In the genomic region with DNA sequence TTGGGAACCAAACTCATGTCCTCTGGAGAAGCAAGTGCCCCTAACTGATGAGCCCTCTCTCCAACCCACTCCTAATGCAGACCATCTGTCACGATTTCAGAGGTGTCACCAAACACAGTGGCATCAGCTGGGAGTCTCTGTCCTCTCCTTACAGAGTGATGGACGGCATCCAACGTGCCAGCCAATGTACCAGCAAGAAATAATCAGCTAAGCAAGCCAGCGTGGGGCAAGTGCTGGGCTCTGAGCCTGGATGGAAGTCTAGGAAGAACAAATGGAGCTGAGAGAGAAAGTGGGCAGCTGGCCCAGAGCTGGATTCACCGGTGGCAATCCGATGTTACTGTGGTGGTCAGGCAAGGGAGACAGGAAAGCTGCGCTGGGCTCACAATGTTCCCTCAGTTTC, we compare ENCODE assay signal across 9 mouse cellular contexts.
DNase-seq lines count a peak whose midpoint lies in the region; ATAC-seq and TF ChIP-seq lines count a peak whose summit lies in the region.
"Had no signal": no experiment of that assay in that cellular context is flagged by ENCODE, and none has a peak within 500 bp of the region (broad histone marks: within the 10 kb centered on the region; RNA-seq: fewer than 3 reads in every experiment).

No protein-coding gene starts in this region.

- H3K4me2 ChIP-seq in heart, embryonic 11.5 days = no peak overlapping the region
- H3K4me2 ChIP-seq: embryonic facial prominence, embryonic 13.5 days had no signal

- no peaks in the 10 kb centered on the region for H3K9me3 ChIP-seq in heart, embryonic 11.5 days (replicated peaks; ENCODE audit: control insufficient read depth, low read length)

- no peaks in the 10 kb centered on the region for H3K79me2 ChIP-seq in heart, adult 2 months (replicated peaks; ENCODE audit: control insufficient read depth, insufficient read depth, low read length)

- TF ChIP-seq EP300 in heart, adult 2 months (IDR thresholded peaks at IDR 0.05; ENCODE audit: insufficient read depth, low read depth, low read length) = no peak

- no peaks in the 10 kb centered on the region for H3K27me3 ChIP-seq in heart, adult 2 months (ENCODE audit: control insufficient read depth, insufficient read depth, low read length)
- H3K27me3 ChIP-seq in heart, embryonic 11.5 days (ENCODE audit: control insufficient read depth, insufficient read depth, low read length) = no peaks in the 10 kb centered on the region
- H3K27me3 ChIP-seq: embryonic facial prominence, embryonic 13.5 days had no signal

- TF ChIP-seq POLR2A in heart, adult 2 months (IDR thresholded peaks at IDR 0.05; ENCODE audit: insufficient read depth, low read depth, low read length) = no peak

- intact Hi-C loops in heart, adult 2 months (cut with DNase I) = no loop called here

- no peak for TF ChIP-seq CTCF in heart, adult 2 months (IDR thresholded peaks at IDR 0.05)

- no peak overlapping the region for H3K4me3 ChIP-seq in heart, adult 2 months
- H3K4me3 ChIP-seq in heart, embryonic 11.5 days (ENCODE audit: low read depth, low read length) = no peak overlapping the region
- H3K4me3 ChIP-seq: embryonic facial prominence, embryonic 13.5 days had no signal

- ATAC-seq in heart, embryonic 11.5 days (replicated peaks; ENCODE audit: insufficient number of reproducible peaks, low FRiP score, low TSS enrichment) = no peak

- H3K27ac ChIP-seq in heart, adult 2 months = no peak overlapping the region
- no peak overlapping the region for H3K27ac ChIP-seq in heart, embryonic 11.5 days (ENCODE audit: low read depth, low read length)
- H3K27ac ChIP-seq: embryonic facial prominence, embryonic 13.5 days had no signal

- H3K4me1 ChIP-seq in heart, adult 2 months (ENCODE audit: control insufficient read depth, insufficient read depth, low read length) = no peaks in the 10 kb centered on the region
- no peaks in the 10 kb centered on the region for H3K4me1 ChIP-seq in heart, embryonic 11.5 days (ENCODE audit: control insufficient read depth, insufficient read depth, low read length)
- H3K4me1 ChIP-seq: embryonic facial prominence, embryonic 13.5 days had no signal

- 55% methylated on average over 7 of the region's 7 CpGs for WGBS in heart, adult 2 months
- WGBS in heart, embryonic 11.5 days (ENCODE audit: insufficient replicate concordance) = 69% methylated on average over 7 of the region's 7 CpGs

- DNase-seq in heart, adult 2 months = peak; percentile 35 to 55
- peak; percentile 91 to 93 for DNase-seq in cerebellum, postnatal 25 days
- peak; percentile 86 for DNase-seq in layer of hippocampus, adult 11-12 months (ENCODE audit: low spot score)
- DNase-seq in right cerebral cortex, adult 18-20 months = peak; percentile 79
- DNase-seq in thymus, postnatal 36 days = no peak
- DNase-seq in testis, postnatal 10 days (ENCODE audit: low spot score) = no peak
- no peak for DNase-seq in c-Kit-positive CD71-positive TER-119-positive erythroid progenitor cells, embryonic 14.5 days (ENCODE audit: low spot score)

- H3K9ac ChIP-seq in heart, adult 2 months (ENCODE audit: low read depth, low read length) = no peak overlapping the region
- no peak overlapping the region for H3K9ac ChIP-seq in heart, embryonic 11.5 days (ENCODE audit: low read depth, low read length)
- H3K9ac ChIP-seq: embryonic facial prominence, embryonic 13.5 days had no signal

- no peaks in the 10 kb centered on the region for H3K36me3 ChIP-seq in heart, adult 2 months (ENCODE audit: control insufficient read depth, insufficient read depth, low read length)
- H3K36me3 ChIP-seq in heart, embryonic 11.5 days (ENCODE audit: control insufficient read depth, insufficient read depth, low read length) = no peaks in the 10 kb centered on the region
- H3K36me3 ChIP-seq: embryonic facial prominence, embryonic 13.5 days had no signal

Comparison
In these comparisons a context has a peak if more than half of its experiments do, and no peak if none do; other contexts are left out.
1. DNase-seq: peak in heart, adult 2 months (2 of 2), cerebellum, postnatal 25 days (2 of 2), layer of hippocampus, adult 11-12 months (single experiment) and right cerebral cortex, adult 18-20 months (single experiment); none in thymus, postnatal 36 days (0 of 2), testis, postnatal 10 days (single experiment) and c-Kit-positive CD71-positive TER-119-positive erythroid progenitor cells, embryonic 14.5 days (single experiment).